Mouse (Mus musculus) heart, postnatal 10 days (tissue): Measurements from ENCODE around the gene Msrb1. TPM values are rescaled to one million over a fixed set of nuclear protein-coding genes. Genes with fewer than 3 reads are reported as not detected.

Experiments
- DNase-seq, 2 experiments: peaks; one replicate each; pipeline ENCODE4 v3.0.0; 2021
- intact Hi-C: fragments of 180-260 bp; cut with DNase I; formaldehyde crosslinking; loops from one replicate; pipeline ENCODE4 v1.15.1; 2025
- total RNA-seq, 2 experiments: library from RNA; stranded (reverse); gene quantifications; 2 replicates each; pipeline ENCODE4 v1.2.3; 2021

Msrb1 gene
- total RNA-seq, 2 experiments from 2014 or later = 123 to 163 TPM

DNA sequence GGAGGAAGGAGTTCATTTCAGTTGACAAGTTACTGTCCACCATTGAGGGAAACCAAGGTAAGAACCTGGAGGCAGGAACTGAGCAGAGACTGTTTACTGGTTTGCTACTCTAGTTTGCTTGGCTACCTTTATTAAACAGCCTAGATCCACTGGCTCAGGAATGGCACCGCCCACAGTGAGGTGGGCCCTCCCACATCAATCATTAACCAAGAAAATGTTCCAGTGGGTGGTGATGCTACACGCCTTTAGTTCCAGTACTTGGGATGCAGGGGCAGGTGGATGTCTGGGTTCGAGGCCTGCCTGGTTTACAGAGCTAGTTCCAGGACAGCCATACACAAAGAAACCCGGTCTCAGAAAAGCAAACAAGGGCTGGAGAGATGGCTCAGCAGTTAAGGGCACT, 1.8 kb downstream of the Msrb1 start:
- DNase-seq = no peak
- intact Hi-C loops = loop anchor here (5.0 kb wide), 1 partner anchor 159 kb away; the partner anchor contains the start of genes Eme2, Mrps34 and Nme3

DNA sequence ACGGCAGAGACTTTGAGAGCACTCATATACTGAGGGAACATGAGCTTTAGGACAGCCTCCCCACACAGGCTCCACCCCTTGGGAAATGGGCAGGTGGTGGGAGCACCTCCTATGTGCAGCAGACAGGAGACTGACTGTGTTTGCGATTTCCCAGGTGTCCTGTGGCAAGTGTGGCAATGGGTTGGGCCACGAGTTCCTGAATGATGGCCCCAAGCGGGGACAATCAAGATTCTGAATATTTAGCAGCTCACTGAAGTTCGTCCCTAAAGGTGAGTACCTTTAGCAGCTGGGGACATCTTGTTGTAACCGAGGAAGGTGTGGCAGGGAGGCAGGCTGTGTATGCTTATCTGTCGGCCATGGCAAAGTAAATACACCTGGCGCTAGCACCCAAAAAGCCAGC, 3.5 kb downstream of the Msrb1 start:
- no peak for DNase-seq
- intact Hi-C loops = loop anchor here (5.0 kb wide), 1 partner anchor 157 kb away; the partner anchor contains the start of genes Eme2, Mrps34 and Nme3

DNA sequence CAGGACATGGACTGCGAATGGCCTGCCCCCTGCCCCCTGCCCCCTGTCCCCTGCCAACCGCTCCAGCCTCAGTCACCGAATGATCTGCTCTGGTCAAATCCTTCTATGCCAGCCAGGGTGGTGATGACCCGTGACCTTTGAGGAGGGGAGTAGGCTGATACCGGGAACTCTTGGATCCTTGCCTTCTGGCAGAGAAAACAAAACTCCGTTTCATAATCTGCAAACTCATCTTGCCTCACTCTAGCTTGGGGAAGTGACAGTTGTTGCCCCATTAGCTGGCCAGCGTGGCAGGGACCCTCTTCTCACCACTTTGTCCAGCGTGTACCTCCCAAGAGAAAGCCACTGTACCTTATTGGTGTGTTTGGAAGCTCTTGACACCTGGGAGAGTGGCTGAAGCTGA, 5.9 kb downstream of the Msrb1 start:
- DNase-seq = no peak
- intact Hi-C loops = no loop called here

DNA sequence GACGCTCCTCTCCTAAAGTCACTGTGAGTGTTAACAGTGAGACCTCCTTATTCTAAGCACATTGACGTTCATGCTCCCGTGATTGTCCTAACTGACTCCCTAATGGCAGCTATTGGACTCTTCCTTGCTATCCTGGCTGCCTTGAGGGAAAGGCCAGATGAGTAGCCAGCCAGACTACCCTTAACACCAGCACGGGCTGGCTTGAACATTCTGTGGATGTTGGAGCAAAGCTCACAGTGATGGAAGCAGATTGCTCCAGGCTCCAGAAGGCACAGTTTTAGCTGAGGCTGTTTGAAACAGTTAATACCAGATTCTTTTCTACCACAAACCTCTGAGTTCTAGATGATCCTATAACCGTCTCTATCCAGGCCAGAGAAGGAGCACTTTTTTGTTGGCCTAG, 7.5 kb downstream of the Msrb1 start:
- intact Hi-C loops = loop anchor here (2.0 kb wide), 1 partner anchor 137 kb away; no protein-coding TSS in a partner anchor
- no peak for DNase-seq

DNA sequence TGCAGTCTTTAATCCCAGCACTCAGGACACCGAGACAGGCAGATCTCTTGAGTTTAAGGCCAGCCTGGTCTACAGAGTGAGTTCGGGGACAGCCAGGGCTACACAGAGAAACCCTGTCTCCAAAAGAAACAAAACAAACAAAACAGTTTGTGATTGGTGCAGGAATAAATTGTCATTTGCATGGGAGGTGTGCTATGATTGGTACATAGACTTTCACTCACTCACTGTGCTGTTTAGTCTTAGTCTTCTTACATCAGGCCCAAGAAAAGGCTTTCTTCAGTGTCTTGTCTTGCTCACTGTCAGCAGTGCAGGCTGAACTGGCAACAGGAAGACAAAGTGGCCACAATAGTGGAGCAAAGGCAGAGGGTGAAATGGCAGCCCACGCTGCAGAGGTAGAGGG, 7.9 kb downstream of the Msrb1 start:
- intact Hi-C loops = loop anchor here (2.0 kb wide), 1 partner anchor 136 kb away; no protein-coding TSS in a partner anchor
- no peak for DNase-seq

DNA sequence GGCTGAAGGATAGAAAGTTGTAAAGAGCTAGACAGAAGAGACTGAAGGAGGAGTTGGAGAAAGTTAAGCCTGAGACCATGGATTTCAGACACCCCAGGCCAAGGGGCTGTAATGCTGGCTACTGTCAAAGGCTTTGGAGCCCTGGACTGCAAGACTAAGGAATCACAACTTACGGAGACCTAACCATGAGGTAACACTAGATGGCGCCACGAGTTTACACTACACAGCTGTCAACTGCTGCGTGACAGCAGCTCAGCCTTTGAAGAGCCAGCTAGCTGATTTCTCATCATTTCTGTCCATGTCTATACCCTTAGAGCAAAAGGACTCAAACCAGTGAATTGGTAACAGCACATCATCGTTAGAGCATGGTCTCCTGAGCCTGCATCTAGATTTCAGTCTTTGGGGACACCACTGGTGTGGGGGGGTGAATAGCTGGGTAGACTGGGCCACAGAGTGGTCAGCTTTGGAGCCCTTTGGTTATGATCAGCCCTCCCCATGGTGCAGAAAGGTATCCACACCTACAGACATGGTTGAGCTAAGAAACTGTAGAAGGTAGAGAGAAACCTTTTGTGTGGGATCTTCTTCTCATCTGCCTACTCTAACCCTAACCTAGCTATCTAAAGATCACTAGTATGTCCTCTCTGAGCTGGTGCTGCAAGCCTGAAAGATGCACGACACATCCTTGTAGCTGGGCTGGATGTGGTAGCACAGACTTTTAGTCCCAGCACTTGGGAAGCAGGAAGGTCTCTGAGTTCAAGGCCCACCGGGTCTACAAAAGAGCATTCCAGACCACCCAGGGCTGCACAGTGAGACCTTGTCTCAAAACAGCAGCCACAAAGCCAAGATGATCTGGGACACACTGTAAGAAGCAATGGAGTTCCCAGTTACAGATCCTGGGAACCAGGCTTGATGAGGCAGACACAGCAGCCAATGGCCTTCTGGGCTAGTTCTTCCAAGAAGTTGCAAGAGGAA, 9.4 kb downstream of the Msrb1 start:
- intact Hi-C loops = loop anchor here (1.0 to 2.0 kb wide), 2 partner anchors 71 to 135 kb away; no protein-coding TSS in a partner anchor
- peak; percentile 88 to 92 for DNase-seq

DNA sequence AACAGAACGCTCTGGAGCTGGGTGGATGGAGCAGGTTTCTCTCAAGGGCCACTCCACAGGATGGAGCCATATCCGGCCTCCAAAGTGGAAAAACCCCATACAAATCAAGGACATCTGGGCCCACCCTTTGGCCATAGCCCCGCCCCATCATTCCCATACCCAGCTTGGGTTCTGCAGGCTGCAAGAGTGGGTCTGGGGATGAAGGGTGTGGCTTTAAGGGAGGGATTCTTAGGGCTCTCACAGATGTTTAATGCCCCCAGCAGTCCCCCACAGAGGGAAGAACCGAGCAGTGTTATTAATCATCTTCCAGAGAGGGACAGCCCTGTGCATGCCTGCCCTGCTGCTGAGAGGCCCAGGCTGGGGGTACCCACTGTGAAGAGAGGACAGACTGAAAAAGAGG, 10.5 kb downstream of the Msrb1 start:
- intact Hi-C loops = no loop called here
- DNase-seq = no peak

DNA sequence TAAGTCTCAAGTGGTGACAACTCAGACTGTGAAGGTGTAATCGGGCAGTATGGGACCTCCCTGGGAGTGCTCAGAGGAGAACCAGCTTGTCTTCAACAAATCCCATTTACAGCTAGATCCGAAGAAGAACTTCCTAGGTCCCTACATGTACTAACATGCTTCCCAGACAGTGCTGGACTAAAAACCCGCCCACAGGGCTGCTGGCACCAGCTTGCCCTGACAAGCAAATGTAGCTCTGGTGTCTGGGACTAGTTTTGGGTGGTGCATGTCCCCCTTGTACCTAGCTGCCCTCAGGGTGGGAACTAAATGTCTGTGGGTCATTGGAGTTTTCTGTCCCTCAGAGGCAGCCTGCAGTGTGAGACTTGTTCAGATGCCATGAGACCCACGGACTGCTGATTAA, 15.1 kb downstream of the Msrb1 start:
- intact Hi-C loops = no loop called here
- no peak for DNase-seq

DNA sequence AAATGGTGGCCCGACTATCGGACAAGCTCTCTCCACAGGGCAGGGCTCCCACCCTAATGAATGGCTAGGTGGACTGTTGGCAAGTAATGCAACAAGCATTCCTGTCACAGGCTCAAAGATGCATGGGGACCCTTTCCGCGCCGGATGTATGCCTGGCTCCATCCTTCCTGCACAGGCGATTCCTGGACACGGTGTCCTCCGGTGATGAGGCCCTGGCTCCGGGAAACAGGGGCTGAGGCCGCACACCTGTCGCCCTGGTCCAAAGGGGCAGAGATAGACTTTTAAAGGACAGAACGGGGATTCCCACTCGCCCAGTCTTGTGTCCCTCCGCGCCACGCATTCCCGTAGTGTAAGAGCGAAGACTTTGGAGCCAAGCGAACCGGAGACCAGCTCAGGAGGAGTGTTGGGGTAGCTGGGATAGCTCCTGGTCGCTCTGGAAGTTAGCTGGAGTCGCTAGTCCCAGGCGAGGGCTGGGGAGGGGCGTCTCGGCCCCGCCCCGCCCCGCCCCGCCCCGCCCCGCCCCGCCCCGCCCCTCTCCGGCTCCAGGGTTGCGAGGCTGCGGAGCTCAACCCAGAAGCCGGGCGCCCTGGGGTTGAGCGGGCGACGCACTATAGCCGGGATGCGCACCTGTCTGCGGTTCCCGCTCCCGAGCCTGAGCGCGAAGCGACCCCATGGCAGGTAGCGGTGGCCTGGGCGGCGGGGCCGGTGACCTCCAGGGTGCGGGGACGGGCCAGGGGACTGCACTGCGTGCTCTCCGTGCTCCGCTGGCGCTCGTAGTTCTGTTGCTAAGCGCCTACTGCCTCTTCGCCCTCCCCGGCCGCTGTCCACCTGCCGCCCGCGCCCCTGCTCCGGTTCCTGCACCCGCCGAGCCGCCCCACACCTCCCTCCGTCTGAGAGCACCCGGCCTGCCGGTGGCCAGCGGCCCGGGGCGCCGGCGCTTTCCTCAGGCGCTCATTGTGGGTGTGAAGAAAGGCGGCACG, 16.3 kb downstream of the Msrb1 start, which contains the start of gene Hs3st6:
Hs3st6 (plus strand) TSS at position 574 of the 980 bp plus-strand sequence.
- DNase-seq = no peak
- intact Hi-C loops = no loop called here

DNA sequence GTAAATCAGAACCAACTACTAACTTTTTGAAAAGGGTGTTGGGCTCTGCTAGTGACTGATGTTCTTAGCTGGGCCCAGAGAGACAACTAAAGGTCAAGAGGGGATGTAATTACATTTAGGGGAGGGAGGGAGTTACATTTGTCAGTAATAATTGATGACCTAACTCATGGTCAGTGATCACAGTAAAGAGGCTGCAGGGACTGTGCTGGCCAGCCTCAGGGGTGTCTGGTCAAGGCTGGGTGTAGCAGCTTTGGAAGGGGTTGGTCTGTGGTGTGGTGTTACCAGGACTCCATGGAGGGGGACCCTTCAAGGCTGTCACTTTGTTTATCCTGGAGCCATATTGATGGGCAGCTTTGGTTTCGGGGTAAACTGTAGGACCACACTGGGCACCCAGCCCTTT, 21.0 kb downstream of the Msrb1 start:
- no peak for DNase-seq
- intact Hi-C loops = no loop called here

DNA sequence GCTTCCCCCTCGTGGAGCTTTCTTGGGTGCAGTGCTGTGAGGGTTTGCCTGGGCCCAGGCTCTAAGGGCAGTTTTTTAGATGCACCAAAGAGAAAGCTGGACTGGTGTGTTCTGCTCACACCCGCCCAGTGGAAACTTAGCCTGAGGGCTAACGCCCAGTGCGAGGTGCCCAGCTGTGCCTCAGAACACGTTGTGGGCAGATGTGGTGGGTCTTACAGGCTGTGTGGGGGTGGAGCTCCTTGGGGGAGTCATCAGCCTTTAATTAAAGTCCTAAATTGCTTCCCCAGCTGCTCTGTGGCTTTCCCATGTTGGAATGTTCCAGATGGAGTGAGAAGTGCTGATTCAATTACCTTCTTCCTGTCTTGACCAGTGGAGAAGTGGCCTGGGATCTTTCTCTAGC, 24.7 kb downstream of the Msrb1 start:
- intact Hi-C loops = no loop called here

DNA sequence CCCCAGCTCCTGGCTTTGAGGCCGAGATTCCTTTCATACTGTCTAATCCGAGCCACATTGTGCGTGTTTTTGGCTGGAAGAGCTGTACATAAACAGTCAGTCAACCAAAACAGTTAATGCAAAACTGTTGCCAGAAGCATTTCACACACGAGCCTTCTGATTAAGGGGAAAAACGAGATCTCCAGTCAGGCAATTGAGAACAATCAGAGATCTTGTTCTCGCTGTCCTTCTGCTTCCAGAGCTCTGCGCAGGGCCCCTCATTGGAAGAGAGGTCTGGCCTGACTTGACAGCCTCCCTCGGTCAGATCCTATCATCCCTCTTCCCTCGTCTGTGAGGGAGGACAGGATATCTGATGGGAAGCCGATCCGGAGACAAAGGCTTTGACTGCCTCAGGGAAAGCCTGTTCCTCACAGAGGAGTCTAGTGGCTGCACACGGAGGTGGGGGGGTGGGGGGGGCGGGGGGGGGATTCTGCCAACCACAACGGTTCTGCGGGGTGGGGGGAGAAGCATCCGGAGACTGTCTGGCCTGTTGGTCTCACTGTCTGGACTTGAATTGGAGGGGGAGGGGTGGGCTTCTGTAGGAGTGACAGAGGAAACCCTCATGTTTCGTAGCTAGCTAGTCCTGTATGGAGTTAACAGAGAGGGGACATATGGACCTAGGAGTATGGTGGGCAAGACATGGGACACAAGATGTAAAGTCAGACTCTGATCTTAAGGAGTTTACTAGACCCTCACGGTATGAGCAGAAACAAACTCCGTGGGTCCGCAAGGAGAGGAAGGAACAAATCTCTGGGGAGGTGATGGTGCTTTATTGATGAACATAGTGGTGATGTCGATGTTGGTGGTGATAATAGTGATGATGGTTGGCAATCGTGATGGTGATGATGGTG, 28.8 kb downstream of the Msrb1 start:
- intact Hi-C loops = no loop called here

More for the DNA sequence above, 24.7 kb downstream of the Msrb1 start:
- no peak for DNase-seq

DNA sequence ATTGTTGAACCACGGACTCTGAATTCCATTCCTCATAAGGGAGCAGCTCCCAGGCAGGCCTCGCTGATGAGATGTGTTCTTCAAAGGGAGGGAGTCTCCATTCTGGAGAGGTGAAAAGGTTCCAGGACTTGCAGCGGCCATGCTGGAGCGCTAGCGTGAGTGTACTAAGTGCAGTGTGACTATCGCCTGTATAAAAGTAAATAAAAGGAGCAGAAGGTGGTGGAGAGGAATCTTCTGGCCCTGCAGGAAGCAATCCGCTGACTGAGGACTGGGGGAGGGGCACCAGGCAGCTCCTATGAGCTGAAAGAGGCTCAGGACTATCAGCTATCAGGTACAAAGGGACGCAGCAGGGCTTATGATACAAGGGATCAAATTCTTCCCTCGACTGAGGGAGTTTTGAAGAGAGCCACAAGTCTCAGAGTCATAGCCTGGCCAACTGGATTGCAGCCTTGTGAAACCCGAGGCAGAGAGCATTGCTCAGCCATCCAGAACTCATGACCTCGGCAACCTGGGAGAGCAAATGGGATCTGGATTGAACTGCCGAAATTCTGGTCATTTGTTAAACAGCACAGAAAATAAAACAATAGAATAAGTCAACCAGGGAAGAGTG, 29.9 kb downstream of the Msrb1 start:
- DNase-seq = no peak
- intact Hi-C loops = no loop called here

More for the DNA sequence above, 28.8 kb downstream of the Msrb1 start:
- DNase-seq = no peak

DNA sequence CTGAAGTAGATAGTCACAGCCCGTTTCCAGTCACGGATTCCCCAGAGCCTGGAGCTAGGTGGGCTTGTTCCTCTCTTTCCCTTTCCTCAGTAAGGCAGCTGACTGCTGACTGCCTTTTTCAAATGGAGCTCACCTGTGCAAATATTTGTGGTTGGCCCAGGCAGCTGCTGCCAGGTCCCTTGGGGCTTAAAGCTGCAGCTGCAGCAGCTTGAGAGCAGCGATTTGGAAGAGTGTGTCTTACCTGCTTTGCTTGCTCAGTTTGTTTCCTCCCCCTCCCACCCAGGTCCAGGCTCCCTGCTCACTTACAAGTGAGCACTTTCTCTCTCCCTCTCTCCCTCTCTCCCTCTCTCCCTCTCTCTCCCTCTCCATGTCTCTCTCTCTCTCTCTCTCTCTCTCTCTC, 32.7 kb downstream of the Msrb1 start:
- DNase-seq = no peak
- intact Hi-C loops = no loop called here

DNA sequence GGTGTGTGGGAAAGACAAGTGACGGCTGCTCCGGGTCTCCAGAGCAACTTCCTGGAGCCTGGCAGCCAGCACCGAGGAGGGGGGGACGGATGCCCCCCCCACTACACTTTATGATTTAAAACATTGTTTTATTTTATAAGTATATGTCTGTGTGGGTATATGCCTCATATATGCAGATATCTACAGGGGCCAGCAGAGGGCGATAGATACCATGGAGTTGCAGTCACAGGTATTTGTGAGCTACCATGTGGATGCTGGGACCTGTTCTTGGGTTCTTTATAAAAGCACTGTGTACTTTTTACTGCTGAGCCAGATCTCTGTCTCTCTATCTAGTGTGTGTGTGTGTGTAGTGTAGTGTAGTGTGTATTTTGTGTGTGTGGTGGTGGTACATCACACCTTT, 36.8 kb downstream of the Msrb1 start:
- no peak for DNase-seq
- intact Hi-C loops = no loop called here

DNA sequence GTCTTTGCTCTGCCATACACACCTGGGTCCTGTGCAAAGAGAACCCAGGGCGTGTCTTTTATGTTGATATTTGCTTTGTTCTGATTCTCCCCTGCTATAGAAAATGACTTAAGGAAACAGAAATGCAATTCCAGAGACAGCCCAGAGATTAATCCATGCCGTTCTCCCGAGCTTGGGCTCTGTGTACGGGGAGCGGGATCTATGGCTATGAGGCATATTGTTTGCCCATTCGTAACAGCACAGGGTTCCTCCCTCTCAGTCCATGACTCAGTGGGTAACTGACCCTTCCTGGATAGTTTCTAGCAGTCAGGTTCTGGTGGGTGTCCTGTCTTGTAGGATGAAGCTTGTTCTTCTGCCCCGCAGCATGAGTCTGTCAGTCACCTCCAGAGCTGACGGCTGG, 38.7 kb downstream of the Msrb1 start:
- DNase-seq = no peak
- intact Hi-C loops = no loop called here

DNA sequence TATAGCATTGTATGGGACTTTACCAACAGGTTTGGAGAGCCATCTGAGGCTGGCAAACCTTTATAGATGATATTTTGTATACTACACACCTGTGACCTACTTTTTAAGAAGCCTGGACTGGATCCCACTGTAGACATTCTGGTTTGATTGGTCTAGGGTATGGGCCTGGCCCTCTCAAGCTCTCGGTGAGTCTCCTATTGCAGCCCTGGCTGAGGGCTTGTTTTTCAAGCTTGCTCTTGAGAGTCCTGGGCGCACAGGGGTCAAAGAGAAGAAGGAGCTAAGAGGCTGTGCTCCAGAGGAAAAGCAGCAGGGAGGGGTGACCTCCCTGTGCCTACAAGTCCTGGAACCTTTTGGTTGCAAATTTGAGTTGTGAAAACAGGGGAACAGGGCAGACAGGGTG, 40.6 kb downstream of the Msrb1 start:
- intact Hi-C loops = no loop called here
- DNase-seq = no peak

DNA sequence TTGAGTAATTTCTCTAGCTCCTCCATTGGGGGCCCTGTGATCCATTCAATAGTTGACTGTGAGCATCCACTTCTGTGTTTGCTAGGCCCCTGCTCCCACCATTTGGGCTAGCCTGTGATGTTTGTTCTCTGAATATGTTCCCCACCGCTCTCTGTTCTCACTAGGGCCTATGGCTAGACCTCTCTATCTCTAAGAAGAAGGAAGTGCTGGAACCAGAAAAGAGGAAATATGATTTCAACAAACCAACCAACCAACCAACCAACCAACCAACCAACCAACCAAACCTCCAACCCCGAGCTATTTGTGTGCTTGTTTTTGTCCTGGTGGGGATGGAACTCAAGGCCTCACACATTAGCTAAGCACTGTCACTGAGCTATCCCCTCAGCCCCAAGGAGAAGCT, 44.4 kb downstream of the Msrb1 start:
- intact Hi-C loops = no loop called here
- no peak for DNase-seq

DNA sequence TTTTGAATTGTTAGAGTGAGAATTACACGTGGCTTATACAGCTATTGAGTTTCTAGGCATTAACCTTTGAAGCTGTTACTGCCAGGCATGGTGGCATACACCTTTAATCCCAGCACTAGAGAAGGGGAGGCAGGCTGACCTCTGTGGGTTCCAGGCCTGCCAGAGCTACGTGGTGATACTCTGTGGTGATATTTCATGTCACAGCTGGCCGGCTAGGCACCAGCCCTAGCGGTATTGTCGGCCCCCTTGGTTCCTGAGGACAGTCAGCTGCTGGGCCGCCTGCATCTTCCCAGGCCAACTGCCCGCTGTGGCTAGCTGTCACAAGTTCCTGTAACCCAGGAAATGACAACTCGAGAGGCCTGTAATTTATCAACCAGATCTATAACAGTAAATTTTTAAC, 55.7 kb downstream of the Msrb1 start:
- intact Hi-C loops = no loop called here
- DNase-seq = no peak
